Mouse (Mus musculus): ENCODE data around the gene Tmem135. TPM values are rescaled to one million over a fixed set of nuclear protein-coding genes. Genes with fewer than 3 reads are reported as not detected.

The Tmem135 gene
- polyA plus RNA-seq, 1 experiment, result 8.2 TPM

- no peak for TF ChIP-seq CTCF (IDR thresholded peaks at IDR 0.05; ENCODE audit: control insufficient read depth, insufficient read depth, low read length)
- no peak for TF ChIP-seq POLR2A (IDR thresholded peaks at IDR 0.05; ENCODE audit: borderline replicate concordance, control insufficient read depth, low read depth, low read length)
- no peak overlapping the region for H3K4me3 ChIP-seq (replicated peaks; ENCODE audit: control insufficient read depth, low read depth, low read length)
- 79% methylated on average over 9 of the region's 9 CpGs for WGBS
- H3K4me1 ChIP-seq (ENCODE audit: control insufficient read depth, insufficient read depth, low read length), result no peaks in the 10 kb centered on the region
- no peak overlapping the region for H3K27ac ChIP-seq (ENCODE audit: control insufficient read depth, insufficient read depth, low read depth, low read length, poor library complexity)
Observed at GRCm38 (mm10) chr7:89433193-89433892, 29.3 kb upstream of the Tmem135 start.

- H3K4me1 ChIP-seq (ENCODE audit: control insufficient read depth, insufficient read depth, low read length), result no peaks in the 10 kb centered on the region
- no peak overlapping the region for H3K27ac ChIP-seq (ENCODE audit: control insufficient read depth, insufficient read depth, low read depth, low read length, poor library complexity)
- H3K4me3 ChIP-seq (replicated peaks; ENCODE audit: control insufficient read depth, low read depth, low read length), result no peak overlapping the region
- WGBS, result 77% methylated on average over 2 of the region's 2 CpGs
- TF ChIP-seq POLR2A (IDR thresholded peaks at IDR 0.05; ENCODE audit: borderline replicate concordance, control insufficient read depth, low read depth, low read length) (no peak), CTCF (IDR thresholded peaks at IDR 0.05; ENCODE audit: control insufficient read depth, insufficient read depth, low read length) (no peak)
Observed at GRCm38 (mm10) chr7:89431185-89431584, 27.2 kb upstream of the Tmem135 start.

GRCm38 (mm10) chr7:89429326-89429725, 25.3 kb upstream of the Tmem135 start:
- 69% methylated on average over 1 of the region's 1 CpGs for WGBS
- no peak overlapping the region for H3K4me3 ChIP-seq (replicated peaks; ENCODE audit: control insufficient read depth, low read depth, low read length)
- no peaks in the 10 kb centered on the region for H3K4me1 ChIP-seq (ENCODE audit: control insufficient read depth, insufficient read depth, low read length)
- no peak overlapping the region for H3K27ac ChIP-seq (ENCODE audit: control insufficient read depth, insufficient read depth, low read depth, low read length, poor library complexity)
- TF ChIP-seq CTCF (IDR thresholded peaks at IDR 0.05; ENCODE audit: control insufficient read depth, insufficient read depth, low read length) (no peak), POLR2A (IDR thresholded peaks at IDR 0.05; ENCODE audit: borderline replicate concordance, control insufficient read depth, low read depth, low read length) (no peak)

GRCm38 (mm10) chr7:89428804-89429203, 24.8 kb upstream of the Tmem135 start:
- TF ChIP-seq CTCF (IDR thresholded peaks at IDR 0.05; ENCODE audit: control insufficient read depth, insufficient read depth, low read length), result no peak
- TF ChIP-seq POLR2A (IDR thresholded peaks at IDR 0.05; ENCODE audit: borderline replicate concordance, control insufficient read depth, low read depth, low read length), result no peak
- WGBS, result 75% methylated on average over 5 of the region's 5 CpGs
- no peak overlapping the region for H3K27ac ChIP-seq (ENCODE audit: control insufficient read depth, insufficient read depth, low read depth, low read length, poor library complexity)

GRCm38 (mm10) chr7:89427101-89427500, 23.1 kb upstream of the Tmem135 start:
- WGBS, result 15% methylated on average over 5 of the region's 5 CpGs
- no peaks in the 10 kb centered on the region for H3K4me1 ChIP-seq (ENCODE audit: control insufficient read depth, insufficient read depth, low read length)
- H3K4me3 ChIP-seq (replicated peaks; ENCODE audit: control insufficient read depth, low read depth, low read length), result no peak overlapping the region
- TF ChIP-seq CTCF (IDR thresholded peaks at IDR 0.05; ENCODE audit: control insufficient read depth, insufficient read depth, low read length), result no peak
- TF ChIP-seq POLR2A (IDR thresholded peaks at IDR 0.05; ENCODE audit: borderline replicate concordance, control insufficient read depth, low read depth, low read length), result no peak
- no peak overlapping the region for H3K27ac ChIP-seq (ENCODE audit: control insufficient read depth, insufficient read depth, low read depth, low read length, poor library complexity)

More at GRCm38 (mm10) chr7:89428804-89429203, 24.8 kb upstream of the Tmem135 start:
- Histone ChIP-seq H3K4me1 (ENCODE audit: control insufficient read depth, insufficient read depth, low read length) (no peaks in the 10 kb centered on the region), H3K4me3 (replicated peaks; ENCODE audit: control insufficient read depth, low read depth, low read length) (no peak overlapping the region)

- 67% methylated on average over 11 of the region's 11 CpGs for WGBS
- Histone ChIP-seq H3K4me3 (replicated peaks; ENCODE audit: control insufficient read depth, low read depth, low read length) (no peak overlapping the region), H3K27ac (ENCODE audit: control insufficient read depth, insufficient read depth, low read depth, low read length, poor library complexity) (no peak overlapping the region), H3K4me1 (ENCODE audit: control insufficient read depth, insufficient read depth, low read length) (no peaks in the 10 kb centered on the region)
- no peak for TF ChIP-seq CTCF (IDR thresholded peaks at IDR 0.05; ENCODE audit: control insufficient read depth, insufficient read depth, low read length)
- TF ChIP-seq POLR2A (IDR thresholded peaks at IDR 0.05; ENCODE audit: borderline replicate concordance, control insufficient read depth, low read depth, low read length), result no peak
Observed at GRCm38 (mm10) chr7:89425803-89426725, 22.0 kb upstream of the Tmem135 start.

- no peak for TF ChIP-seq CTCF (IDR thresholded peaks at IDR 0.05; ENCODE audit: control insufficient read depth, insufficient read depth, low read length)
- no peak for TF ChIP-seq POLR2A (IDR thresholded peaks at IDR 0.05; ENCODE audit: borderline replicate concordance, control insufficient read depth, low read depth, low read length)
- Histone ChIP-seq H3K27ac (ENCODE audit: control insufficient read depth, insufficient read depth, low read depth, low read length, poor library complexity) (no peak overlapping the region), H3K4me3 (replicated peaks; ENCODE audit: control insufficient read depth, low read depth, low read length) (no peak overlapping the region), H3K4me1 (ENCODE audit: control insufficient read depth, insufficient read depth, low read length) (no peaks in the 10 kb centered on the region)
- WGBS, result 76% methylated on average over 5 of the region's 5 CpGs
Observed at GRCm38 (mm10) chr7:89424659-89425058, 20.6 kb upstream of the Tmem135 start.

GRCm38 (mm10) chr7:89423688-89424255, 19.8 kb upstream of the Tmem135 start:
- 80% methylated on average over 8 of the region's 8 CpGs for WGBS
- TF ChIP-seq CTCF (IDR thresholded peaks at IDR 0.05; ENCODE audit: control insufficient read depth, insufficient read depth, low read length) (no peak), POLR2A (IDR thresholded peaks at IDR 0.05; ENCODE audit: borderline replicate concordance, control insufficient read depth, low read depth, low read length) (no peak)
- H3K4me1 ChIP-seq (ENCODE audit: control insufficient read depth, insufficient read depth, low read length), result no peaks in the 10 kb centered on the region
- no peak overlapping the region for H3K4me3 ChIP-seq (replicated peaks; ENCODE audit: control insufficient read depth, low read depth, low read length)
- no peak overlapping the region for H3K27ac ChIP-seq (ENCODE audit: control insufficient read depth, insufficient read depth, low read depth, low read length, poor library complexity)

Measured in bone marrow, adult 2 months (tissue).